Mouse (Mus musculus): ENCODE measurements around the gene Rbpj.

GRCm38 (mm10) chr5:53486966-53487592 lies 21.1 kb downstream of the Rbpj start:
- TF ChIP-seq CTCF (IDR thresholded peaks at IDR 0.05; ENCODE audit: extremely low read depth, insufficient read depth, low read length) (no peak), POLR2A (IDR thresholded peaks at IDR 0.05; ENCODE audit: extremely low read depth, insufficient read depth, low read length) (no peak)
